Mouse (Mus musculus): ENCODE results near the gene Sumo1.

DNA sequence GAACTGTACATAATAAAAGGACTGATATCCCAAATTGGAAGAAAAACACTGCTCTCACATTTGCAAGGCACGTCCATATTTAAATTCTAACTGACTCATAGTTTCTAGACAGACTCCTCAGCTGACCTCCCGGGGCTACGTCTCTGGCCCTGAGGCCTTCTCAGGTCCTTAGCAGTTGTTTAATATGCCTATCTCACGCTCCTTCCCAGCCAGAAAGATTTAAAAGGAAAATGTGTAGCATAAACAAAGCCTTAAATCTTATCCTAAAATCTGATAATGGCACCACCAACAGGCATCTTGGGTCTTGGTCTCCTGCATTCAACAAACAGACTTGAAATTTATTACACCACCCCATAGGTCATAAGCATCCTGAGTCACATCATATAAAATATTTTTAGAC, 91.9 kb downstream of the Sumo1 start:
- TF ChIP-seq POLR2A (IDR thresholded peaks at IDR 0.05; ENCODE audit: low read depth, low read length) (no peak), CTCF (conservative IDR thresholded peaks at IDR 0.05; ENCODE audit: insufficient read depth, insufficient read length, low read depth, low read length) (no peak)
